Mouse (Mus musculus): ENCODE results near the gene Kpna4.
"Not testable (repeated sequence)": the region's sequence is repeated elsewhere in the genome, so short reads cannot be mapped to it uniquely, and the experiment has no call there.

Gene Kpna4

DNA sequence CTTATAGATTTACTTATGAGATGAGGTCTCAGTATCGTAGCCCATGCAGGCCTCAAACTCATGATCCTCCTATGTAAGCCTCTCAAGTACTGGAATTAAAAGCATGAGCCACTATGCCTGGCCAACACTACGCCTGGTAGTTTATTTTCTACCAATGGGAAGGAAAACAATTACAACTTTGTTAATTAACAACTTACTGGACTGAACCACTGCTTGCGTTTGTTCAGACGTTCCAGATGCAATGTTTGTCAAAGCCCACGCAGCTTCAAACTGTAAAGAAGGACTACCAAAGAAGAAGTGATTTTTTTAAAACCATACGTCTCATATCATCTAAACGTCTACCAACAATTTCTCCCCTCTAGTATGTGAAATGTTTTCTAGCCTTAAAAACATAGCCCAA, 32.5 kb downstream of the Kpna4 start:
- DNase-seq: no peak

DNA sequence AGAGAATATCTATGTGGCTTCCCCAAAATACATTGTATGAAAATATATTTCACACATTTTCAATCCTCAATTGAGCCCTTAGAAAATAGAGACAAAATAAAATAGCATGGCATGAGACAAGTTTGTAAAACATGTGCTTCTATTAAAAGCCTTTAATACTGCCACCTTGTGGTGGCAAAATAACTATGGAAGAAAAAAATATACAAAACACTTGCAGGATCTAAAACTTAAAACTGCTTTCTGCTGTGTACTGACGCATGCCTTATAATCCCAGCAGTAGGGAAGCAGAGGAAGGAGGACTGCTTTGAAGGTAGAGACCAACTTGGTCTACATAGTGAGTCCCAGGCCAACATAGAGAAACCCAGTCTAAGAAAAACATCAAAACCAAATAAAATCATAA, 62.9 kb downstream of the Kpna4 start:
- no peak for DNase-seq

DNA sequence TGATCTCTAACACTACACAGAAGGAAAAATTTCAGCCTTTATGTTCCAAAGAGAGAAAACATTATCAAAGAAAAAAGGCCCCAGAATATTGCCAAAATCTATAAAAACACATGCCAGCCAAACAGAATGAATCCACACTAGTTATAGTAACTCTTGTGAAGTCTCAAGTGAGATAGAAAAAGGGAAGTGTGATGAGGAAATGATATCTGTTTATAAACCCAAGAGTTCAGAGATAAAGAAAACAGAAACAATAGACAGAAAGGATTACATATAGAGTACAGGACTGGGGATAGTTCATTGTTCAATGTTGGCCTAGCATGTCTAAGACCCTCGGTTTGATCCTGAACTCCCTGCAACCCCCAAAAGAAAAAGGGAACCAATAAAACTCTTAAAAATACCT, 64.1 kb downstream of the Kpna4 start:
- DNase-seq: no peak

DNA sequence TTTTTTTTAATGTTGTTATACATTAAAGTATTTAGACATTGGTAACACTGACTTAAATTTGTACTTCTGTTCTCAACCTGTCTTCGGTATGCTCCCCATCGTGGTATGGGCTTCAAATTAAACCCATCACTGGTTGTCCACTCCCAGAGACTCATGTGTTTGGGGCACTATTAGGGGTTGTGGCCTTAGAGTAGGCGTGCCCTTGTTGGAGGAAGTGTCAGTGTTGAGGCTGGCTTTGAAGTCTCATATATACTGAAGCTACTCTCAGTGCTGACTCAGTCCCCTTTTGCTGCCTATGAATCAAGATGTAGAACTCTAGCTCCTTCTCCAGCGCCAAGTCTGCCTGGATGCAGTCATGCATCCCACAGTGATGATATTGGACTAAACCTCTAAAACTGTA, 66.2 kb downstream of the Kpna4 start:
- no peak for DNase-seq

DNA sequence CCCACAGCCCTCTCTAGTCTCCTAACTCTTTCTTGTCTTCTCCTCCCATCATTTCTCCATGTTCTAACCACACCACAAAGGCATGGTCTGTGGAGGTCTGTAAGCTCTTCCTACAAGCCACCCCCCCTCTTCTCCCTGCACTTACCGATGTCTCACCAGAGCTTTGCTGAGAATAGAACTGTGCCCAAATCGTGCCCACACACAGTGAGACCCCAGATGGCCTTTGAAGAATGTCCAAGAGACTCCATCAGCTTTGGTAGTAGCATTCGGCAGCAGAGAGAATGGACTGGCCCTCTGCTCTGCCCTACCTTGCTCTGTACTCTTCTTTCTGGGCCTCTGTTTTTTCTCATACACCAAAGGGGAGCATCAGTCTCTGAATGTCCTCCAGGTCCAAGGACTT, 71.0 kb downstream of the Kpna4 start:
- no peak for DNase-seq

DNA sequence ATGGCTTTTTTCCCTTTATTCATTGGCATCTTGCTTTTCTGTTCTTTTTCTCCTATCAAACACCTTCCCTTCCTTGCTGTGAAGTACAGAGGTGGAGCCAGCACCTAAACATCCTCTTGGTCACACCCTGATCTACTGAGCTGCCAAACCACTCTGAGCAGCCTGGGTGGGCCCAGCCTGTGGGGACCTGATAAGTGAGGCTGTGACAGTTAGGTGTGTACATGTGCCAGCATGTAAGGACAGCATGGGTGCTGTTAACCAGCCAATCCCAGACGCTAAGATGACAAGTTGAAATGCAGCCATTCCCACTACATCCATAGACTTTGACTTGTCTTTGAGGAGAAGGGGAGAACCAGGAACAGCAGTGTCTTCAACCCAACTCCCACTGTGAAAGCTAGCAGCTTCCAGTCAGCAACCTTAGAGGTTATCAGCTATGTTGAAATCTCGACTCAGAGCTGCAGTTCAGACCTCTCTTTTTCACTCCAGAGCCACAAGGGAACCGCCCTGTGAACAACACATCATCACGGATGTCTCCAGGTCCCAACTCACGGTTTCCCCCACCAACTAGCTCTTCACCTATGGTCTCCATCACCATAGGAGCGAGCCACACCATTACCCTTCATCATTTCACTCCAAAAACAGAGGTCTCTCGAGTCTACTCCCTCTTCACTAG, 72.0 kb downstream of the Kpna4 start:
- DNase-seq: no peak

DNA sequence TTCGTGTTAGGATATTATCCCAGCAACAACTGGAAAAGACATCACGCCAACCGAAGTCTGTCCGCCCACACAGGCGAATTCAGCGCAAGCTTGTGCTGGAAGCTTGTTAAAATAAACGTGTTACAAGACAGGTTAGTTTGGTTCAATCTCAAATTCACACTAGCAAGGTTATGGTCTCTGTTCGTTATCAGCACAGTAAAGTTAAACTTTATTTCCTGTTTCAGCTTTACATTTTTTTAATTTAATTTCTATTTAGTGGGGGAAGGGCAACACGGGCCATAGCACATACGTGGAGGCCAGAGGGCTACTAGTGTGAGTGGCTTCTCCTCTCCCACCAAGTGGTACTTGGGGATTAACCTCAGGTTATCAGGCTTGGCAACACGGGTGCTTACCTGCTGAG, 75.0 kb downstream of the Kpna4 start:
- DNase-seq: no peak

DNA sequence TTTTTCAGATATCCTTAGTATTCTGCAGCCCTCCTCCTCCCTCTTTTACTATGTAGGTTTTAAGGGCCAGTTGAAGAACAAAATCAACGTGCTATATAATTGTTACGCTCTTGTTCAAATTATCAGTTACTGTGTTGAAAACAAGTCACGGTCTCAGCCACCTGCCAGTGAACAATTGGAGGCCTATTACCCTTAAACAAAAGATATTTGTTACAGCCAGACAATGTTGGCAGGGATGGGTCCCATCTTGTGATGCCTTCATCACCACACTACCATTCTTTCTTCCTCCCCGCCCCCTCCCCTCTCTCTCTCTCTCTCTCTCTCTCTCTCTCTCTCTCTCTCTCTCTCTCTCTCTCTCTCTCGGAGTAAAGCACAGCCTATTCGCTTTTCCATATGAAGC, 77.9 kb downstream of the Kpna4 start:
- no peak for DNase-seq

DNA sequence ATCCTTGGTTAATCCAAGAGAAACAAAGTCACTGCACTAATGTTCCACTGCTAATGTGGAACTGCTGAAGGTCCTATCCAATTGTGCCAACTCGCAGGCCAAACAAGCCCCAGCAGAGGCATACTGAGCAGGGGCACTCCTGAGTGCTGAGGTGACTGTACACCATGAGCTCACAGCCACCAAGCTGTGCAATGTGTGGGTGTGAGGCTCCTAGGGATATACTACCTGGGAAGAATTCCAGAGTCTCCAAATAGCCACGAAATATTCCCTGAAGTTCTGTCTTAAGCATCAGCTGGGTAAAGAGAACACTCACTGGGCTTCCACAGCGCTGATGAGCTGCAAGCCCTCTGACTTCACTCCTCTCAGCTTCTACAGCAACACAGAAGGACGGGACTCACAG, 79.2 kb downstream of the Kpna4 start:
- no peak for DNase-seq

DNA sequence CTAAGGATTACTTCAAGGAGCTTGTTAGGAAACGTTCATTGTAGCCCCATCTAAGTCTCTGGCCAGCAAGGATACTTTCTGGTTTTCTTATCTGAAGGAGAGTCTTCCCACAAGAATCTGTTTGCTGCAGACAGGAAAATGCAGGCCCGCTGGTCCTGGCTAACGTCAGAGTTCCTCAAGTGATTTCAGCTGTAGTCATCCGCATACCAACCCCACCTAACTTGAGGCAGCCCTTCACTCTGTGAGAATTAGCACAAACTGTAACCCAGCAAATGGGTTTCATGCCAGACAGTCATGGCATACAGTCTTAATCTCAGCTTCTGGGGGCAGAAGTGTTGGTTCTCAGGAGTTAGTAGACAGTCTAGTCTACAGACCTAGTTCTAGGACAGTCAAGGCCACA, 80.4 kb downstream of the Kpna4 start:
- DNase-seq: no peak

DNA sequence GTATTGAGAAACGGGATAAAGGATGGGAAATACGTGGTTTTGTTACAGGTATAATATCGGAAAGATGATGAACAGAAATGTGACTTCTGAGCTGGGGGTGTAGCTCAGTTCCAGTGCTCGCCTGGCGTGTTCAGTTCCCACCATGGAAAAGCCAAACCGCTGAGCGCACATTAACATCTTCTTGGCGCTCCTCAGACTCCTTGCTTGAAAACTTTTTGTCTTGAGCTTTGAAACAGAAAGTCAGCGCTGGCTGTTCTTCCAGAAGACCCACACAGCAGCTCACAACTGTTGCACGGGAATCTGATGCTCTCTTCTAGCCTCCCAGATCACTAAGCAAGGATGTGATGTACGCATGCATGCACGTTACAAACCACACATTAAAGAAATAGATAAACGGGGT, 81.2 kb downstream of the Kpna4 start:
- no peak for DNase-seq

DNA sequence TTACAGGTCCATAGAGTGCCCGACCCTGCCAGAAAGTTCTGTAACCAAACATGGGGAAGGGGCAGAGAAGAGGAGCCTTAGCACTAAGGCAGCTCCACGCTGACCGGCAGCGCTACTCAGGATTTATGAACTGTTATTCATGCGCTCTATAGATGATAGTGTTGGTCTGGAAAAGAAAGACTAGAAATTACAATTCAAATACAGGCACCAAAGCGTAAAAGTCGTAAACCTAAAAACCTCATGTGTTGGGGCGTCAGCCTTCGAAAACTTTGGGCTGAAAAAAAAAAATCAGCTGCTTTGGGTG, 81.6 kb downstream of the Kpna4 start:
- no peak for DNase-seq

DNA sequence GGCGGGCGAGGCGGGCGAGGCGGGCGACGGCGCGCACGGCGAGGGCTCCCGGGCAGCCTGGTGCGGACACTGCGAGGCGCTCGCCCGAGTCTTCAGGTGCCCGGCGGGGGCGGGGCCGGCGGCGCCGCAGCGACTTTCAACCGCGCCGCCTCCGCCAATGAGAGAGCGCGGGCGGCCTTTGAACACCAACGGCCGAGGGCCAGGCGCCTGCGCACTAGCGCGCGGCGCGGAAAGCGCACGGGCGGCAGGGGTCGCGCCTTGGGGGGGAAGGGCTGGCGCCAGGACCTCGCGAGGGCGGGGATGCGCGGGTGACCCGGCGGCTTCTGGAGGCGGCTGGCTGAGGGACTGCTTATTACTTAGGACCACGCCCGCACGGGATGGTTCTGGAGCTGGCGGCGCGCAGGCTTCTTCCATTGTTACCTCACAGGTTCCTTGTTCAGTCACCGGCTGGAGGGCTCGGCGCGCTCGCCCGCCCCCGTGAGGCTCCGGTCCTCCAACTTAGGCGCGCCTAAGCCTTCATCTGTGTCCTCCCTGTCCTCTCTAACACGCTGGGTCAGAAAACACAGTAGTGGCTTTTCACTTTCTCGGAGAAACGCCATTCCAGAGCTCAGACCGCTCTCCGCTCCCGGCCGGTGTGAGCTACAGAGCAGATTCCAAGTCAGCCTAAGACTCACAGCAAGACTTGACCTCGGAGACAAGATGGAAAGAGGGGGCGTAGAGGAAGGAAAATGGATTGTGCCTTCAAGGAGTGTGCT, 82.1 kb downstream of the Kpna4 start, which contains the start of gene Trim59:
Trim59 (minus strand) TSS at position 111 of the 755 bp plus-strand sequence.
- DNase-seq: peak; percentile 95

DNA sequence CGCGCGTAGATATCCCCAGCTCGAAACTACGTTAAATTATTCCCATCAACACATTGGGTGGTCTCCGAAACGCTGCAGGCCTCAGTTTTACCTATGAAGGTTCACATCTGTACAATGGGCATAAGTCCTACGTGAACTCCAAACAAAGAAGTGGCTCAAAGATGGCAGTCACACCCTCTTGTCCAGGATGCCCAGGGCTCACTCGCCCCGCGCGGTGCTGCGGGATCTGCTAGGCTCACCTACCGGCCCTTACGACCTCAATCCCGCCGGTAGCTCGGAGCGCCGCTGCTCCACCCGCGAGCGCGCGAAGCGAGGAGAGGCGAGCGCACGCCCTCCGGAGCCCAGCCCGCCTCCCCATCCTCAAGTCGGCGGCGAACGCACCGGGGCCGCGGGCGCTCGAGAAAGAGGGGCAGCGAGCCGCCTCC, 82.7 kb downstream of the Kpna4 start:
- DNase-seq: no peak

DNA sequence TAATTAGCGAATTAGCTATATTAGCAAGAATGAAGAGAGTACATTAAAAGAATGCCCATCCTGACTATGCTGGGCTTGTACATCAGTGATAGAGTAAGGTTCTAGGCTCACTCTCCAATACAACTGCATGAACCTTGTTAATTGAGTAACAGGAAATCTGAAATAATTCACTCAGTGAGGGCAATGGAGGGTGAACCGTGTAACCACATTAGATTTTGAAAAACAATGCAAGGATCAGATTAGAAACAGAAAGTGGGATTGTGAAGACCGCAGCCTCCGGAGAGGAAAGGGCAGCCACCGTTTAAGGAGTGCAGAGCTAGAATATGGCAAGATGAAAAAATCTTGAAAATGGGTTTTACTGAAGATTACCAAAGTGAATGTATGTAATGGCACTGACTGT, 85.6 kb downstream of the Kpna4 start:
- no peak for DNase-seq

DNA sequence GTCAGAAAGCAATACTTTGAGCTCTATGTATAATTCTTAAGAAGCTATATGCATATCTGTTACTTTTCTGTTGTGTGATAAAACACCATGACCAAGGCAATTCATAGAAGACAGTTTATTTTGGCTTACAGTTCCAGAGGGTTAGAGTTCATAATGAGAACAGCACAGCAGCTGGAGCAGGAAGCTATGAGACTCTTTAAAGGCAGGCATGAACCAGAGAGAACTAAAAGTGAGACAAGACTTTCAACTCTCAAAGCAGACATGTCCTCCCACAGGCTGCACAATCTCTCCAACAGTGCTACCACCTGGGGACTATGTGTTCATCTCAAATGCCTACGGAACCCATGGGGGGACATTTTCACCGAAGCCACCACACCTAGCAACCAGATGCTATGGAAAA, 86.8 kb downstream of the Kpna4 start:
- no peak for DNase-seq

DNA sequence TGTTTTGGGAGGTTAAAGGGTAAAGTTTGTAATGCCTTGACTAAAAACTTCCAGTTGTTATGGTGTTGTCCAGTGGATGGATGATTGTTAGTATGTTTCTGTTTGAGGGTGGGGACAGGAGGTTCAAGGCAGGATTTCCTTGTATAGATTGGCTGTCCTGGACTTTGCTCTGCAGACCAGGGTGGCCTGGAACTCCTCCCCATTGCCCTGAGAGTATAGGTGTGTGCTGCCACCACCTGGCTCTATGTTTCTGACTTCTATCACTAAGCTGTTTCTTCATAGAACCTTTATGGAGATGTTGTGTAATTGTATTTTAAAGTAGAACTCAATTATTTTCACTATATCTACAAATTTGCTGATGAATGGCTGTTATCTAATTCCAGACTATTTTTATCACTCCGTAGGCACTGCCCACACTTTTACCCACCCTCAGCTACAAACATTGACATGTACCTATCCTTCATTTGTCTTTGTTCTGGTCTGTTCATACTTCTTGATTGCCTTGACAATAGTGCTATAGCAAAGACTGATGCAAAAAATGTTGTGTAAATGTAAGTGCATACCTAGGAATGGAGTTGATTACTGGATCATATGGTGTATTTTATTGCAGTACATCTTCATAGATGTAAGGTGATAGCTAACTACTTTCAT, 100.7 kb downstream of the Kpna4 start:
- DNase-seq: no peak

DNA sequence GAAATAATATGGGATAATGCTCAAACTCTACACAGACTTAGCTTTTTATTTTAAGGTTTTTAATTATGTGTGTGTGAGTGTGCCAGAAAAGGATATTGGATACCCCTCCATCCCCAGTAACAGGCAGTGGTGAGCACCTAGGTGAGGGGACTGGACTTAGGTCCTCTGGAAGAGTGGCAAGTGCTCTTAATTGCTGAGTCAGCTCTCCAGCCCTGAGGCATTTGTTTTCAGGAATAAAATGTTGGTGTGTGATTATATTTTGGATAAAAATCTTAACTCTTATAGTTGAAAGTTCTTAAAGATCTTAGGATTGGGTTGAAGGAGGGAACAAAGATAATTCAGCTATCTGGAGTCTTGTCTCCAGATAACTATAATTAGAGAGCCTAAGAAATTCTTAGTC, 106.1 kb downstream of the Kpna4 start:
- no peak for DNase-seq

DNA sequence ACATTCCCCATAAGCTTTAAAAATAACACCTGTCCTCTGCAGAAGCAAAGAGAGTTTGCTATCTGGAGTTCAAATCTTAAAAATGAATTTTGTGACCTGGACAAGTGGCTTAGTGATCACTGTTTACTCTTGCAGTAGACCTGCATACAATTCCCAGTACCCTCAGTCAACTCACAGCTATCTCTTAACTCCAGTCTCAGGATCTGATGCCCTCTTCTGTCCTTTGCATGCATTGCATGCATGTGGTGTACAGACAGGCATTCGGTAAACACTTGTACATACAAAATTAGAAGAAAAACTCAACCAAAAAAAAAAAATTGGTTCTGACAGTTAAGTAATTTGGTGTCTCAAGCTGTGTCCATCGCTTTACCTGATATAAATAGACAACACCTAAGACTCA, 106.6 kb downstream of the Kpna4 start:
- no peak for DNase-seq

DNA sequence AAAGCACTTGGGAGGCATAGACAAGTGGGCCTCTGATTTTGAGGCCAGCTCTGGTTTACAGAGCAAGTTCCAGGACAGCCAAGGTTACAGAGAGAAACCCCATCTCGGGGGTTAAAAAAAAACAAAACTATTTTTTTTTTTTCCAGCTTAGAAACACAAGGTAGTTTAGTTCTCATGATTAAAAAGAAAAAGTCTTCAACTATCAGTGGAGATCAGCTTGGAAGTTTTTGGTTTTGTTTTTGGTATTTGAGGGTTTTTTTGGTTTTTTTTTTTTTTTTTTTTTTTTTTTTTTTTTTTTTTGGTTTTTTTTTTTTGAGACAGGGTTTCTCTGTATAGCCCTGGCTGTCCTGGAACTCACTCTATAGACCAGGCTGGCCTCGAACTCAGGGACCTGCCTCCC, 108.3 kb downstream of the Kpna4 start:
- DNase-seq: not testable (repeated sequence)

DNA sequence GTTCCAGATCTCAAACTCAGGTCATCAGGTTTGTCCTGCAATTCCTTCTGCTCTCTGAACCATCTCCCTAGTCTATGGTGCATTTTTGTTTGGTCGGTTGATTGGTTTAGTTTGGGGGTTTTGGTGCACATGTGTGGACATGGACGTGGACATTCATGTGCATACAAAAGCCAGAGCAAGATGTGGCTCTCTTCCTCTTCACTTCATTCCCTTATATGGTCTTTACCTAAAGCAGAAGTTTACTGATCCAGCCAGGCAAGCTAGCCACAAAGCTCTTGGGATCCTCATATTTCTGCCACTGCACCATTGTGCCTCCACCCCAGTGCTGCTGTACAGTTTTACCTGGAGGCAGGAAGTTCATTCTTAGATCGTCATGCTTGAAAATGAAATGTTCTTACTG, 109.7 kb downstream of the Kpna4 start:
- DNase-seq: no peak

Measured in kidney, postnatal 10 days (tissue).